Mouse (Mus musculus): Measurements from ENCODE around the gene Mrpl51. TPM values are rescaled to one million over a fixed set of nuclear protein-coding genes. Genes with fewer than 3 reads are reported as not detected.
A peak's percentile ranks its signal among the peaks of the same experiment; 100 is the strongest.

The Mrpl51 gene
- polyA plus RNA-seq, 1 experiment from 2014 or later: 151 TPM

DNA sequence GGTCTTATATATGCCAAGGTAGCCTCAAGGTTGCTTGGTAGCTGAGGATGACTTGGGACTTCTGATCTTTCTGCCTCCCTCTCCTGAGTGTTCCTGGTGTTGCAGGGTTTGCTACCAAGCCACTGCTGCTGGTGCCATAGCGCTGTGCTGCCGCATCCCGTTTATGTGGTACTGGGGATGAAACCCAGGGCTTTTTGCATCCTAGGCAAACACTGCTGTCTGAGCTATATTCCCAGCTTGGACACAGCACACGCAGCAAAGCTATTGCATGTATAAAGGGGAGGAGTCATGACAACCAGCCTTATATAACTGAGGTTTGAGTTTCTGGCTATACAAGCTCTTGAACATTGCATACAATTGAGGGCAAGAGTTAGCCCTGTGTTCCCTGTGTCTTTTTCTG, 45.8 kb downstream of the Mrpl51 start:
- TF ChIP-seq EP300 (IDR thresholded peaks at IDR 0.05) (no peak), CTCF (IDR thresholded peaks at IDR 0.05) (no peak)

DNA sequence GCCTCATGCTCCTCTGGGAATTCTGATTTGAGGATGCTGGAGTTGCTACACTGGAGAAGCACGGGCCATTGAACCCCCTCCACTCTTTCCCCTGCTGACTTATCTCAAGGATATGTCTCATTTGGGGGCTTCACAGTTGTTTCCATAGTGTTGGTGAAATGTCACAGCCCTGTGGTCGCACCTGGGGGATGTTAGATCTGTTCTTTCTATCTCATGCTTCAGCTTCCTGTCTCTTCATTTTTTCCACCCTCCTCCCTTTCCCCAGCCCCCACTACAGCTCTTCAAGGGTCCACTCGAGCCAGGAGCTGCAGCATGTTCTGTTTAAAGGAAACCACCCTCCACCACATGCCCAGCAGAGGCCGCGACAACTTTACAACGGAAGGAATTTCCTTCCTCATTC, 46.8 kb downstream of the Mrpl51 start:
- TF ChIP-seq CTCF (IDR thresholded peaks at IDR 0.05) (no peak), EP300 (IDR thresholded peaks at IDR 0.05) (no peak)
- H3K27me3 ChIP-seq (replicated peaks; ENCODE audit: insufficient read depth, low read length): no peaks in the 10 kb centered on the region
- H3K4me2 ChIP-seq (replicated peaks; ENCODE audit: low read depth, low read length): no peak overlapping the region
- no peak for ATAC-seq
- no peak overlapping the region for H3K4me3 ChIP-seq (ENCODE audit: low read depth, low read length)
- DNase-seq (ENCODE audit: low spot score): peak; percentile 14
- H3K9ac ChIP-seq (replicated peaks; ENCODE audit: low read depth): no peak overlapping the region
- peaks cover 3% of the 10 kb centered on the region; the same call in 1 of the 2 replicates for H3K4me1 ChIP-seq (ENCODE audit: insufficient read depth, low read depth, low read length)
- H3K36me3 ChIP-seq (ENCODE audit: insufficient read depth, low read length): no peaks in the 10 kb centered on the region
- WGBS: 28% methylated on average over 6 of the region's 6 CpGs
- no peak overlapping the region for H3K27ac ChIP-seq (ENCODE audit: low read length)
- H3K9me3 ChIP-seq (ENCODE audit: low read length): no peaks in the 10 kb centered on the region

More for the DNA sequence above, 45.8 kb downstream of the Mrpl51 start:
- Histone ChIP-seq H3K9me3 (ENCODE audit: low read length) (no peaks in the 10 kb centered on the region), H3K27me3 (replicated peaks; ENCODE audit: insufficient read depth, low read length) (no peaks in the 10 kb centered on the region), H3K9ac (replicated peaks; ENCODE audit: low read depth) (no peak overlapping the region), H3K36me3 (ENCODE audit: insufficient read depth, low read length) (no peaks in the 10 kb centered on the region), H3K4me1 (ENCODE audit: insufficient read depth, low read depth, low read length) (peaks cover 3% of the 10 kb centered on the region; the same call in 1 of the 2 replicates), H3K4me2 (replicated peaks; ENCODE audit: low read depth, low read length) (no peak overlapping the region), H3K4me3 (ENCODE audit: low read depth, low read length) (no peak overlapping the region), H3K27ac (ENCODE audit: low read length) (no peak overlapping the region)
- DNase-seq (ENCODE audit: low spot score) (no peak), ATAC-seq (no peak)
- 80% methylated on average over 4 of the region's 4 CpGs for WGBS

DNA sequence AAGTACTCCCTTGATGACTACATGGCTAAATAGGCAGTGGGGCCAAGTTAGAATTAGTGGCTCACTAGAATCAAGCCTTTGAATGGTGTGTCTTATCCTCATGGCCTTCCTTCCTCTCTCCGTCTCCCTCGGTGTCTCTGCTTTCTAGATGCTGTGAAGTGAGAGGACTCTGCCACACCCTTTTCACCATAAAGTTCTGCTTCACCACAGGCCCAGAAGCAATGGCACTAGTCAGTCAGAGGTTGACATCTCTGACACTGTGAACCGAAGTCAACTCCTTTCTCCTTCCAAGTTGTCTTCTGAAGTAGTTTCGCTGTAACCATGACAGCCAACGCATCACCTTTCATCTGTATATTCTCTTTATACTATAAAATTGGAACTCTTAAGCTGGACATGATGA, 47.9 kb downstream of the Mrpl51 start:
- 89% methylated on average over 5 of the region's 5 CpGs for WGBS
- H3K9me3 ChIP-seq (ENCODE audit: low read length): no peaks in the 10 kb centered on the region

DNA sequence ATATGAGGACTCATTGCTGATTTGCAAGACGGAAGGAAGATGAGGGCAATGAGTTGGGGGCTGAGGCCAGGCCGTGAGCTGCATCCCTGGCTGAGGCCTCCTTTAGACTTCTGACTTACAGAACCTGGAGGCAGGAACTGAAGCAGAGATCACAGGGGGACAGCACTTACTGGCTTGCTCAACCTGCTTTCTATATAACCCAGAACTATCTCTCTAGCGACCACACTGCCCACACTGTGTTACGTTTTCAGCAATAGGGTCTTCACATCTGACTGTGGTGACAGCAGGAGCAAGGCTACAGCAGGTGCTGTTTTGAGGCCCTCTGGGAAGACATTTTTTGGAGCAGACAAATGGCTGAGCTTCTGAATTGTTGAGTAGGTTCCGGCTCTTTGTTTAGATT, 49.0 kb downstream of the Mrpl51 start:
- DNase-seq (ENCODE audit: low spot score): no peak
- no peaks in the 10 kb centered on the region for H3K36me3 ChIP-seq (ENCODE audit: insufficient read depth, low read length)
- H3K4me3 ChIP-seq (ENCODE audit: low read depth, low read length): no peak overlapping the region
- TF ChIP-seq EP300 (IDR thresholded peaks at IDR 0.05) (no peak), CTCF (IDR thresholded peaks at IDR 0.05) (no peak)
- no peak for ATAC-seq
- H3K4me2 ChIP-seq (replicated peaks; ENCODE audit: low read depth, low read length): no peak overlapping the region
- no peaks in the 10 kb centered on the region; the same call in 1 of the 2 replicates for H3K4me1 ChIP-seq (ENCODE audit: insufficient read depth, low read depth, low read length)
- no peak overlapping the region for H3K27ac ChIP-seq (ENCODE audit: low read length)
- no peak overlapping the region for H3K9ac ChIP-seq (replicated peaks; ENCODE audit: low read depth)
- WGBS: 75% methylated on average over 5 of the region's 5 CpGs
- H3K9me3 ChIP-seq (ENCODE audit: low read length): no peaks in the 10 kb centered on the region
- no peaks in the 10 kb centered on the region for H3K27me3 ChIP-seq (replicated peaks; ENCODE audit: insufficient read depth, low read length)

More for the DNA sequence above, 47.9 kb downstream of the Mrpl51 start:
- no peak for TF ChIP-seq CTCF (IDR thresholded peaks at IDR 0.05)
- TF ChIP-seq EP300 (IDR thresholded peaks at IDR 0.05): no peak
- Histone ChIP-seq H3K27ac (ENCODE audit: low read length) (no peak overlapping the region), H3K27me3 (replicated peaks; ENCODE audit: insufficient read depth, low read length) (no peaks in the 10 kb centered on the region), H3K4me3 (ENCODE audit: low read depth, low read length) (no peak overlapping the region), H3K36me3 (ENCODE audit: insufficient read depth, low read length) (no peaks in the 10 kb centered on the region), H3K9ac (replicated peaks; ENCODE audit: low read depth) (no peak overlapping the region), H3K4me2 (replicated peaks; ENCODE audit: low read depth, low read length) (no peak overlapping the region), H3K4me1 (ENCODE audit: insufficient read depth, low read depth, low read length) (no peaks in the 10 kb centered on the region; the same call in 1 of the 2 replicates)
- ATAC-seq (no peak), DNase-seq (ENCODE audit: low spot score) (no peak)

DNA sequence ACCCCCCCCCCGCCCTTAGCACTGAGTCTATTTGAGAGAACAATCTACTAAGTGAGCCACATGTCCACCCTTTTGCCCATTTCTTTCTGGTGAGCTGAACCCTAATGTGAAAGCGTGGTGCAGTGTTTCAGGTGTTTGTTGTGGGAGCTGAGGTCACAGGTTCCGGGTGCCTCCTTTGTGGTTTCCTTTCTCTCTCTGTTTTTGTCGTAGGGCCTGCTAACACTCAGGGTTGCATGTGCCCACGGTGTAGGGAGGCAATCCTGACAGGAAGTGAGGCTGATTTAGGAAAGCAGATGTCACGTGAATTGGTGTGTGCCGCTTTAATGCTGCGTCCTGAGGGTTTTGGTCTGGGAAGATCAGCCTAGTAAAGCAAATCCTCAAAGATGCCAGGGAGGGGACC, 50.0 kb downstream of the Mrpl51 start:
- no peaks in the 10 kb centered on the region for H3K27me3 ChIP-seq (replicated peaks; ENCODE audit: insufficient read depth, low read length)
- TF ChIP-seq CTCF (IDR thresholded peaks at IDR 0.05) (no peak), EP300 (IDR thresholded peaks at IDR 0.05) (no peak)
- no peak overlapping the region for H3K27ac ChIP-seq (ENCODE audit: low read length)
- H3K9ac ChIP-seq (replicated peaks; ENCODE audit: low read depth): no peak overlapping the region
- 74% methylated on average over 8 of the region's 8 CpGs for WGBS
- no peak overlapping the region for H3K4me3 ChIP-seq (ENCODE audit: low read depth, low read length)
- H3K4me1 ChIP-seq (ENCODE audit: insufficient read depth, low read depth, low read length): no peaks in the 10 kb centered on the region; the same call in 1 of the 2 replicates
- H3K4me2 ChIP-seq (replicated peaks; ENCODE audit: low read depth, low read length): no peak overlapping the region
- H3K9me3 ChIP-seq (ENCODE audit: low read length): no peaks in the 10 kb centered on the region
- ATAC-seq: no peak
- H3K36me3 ChIP-seq (ENCODE audit: insufficient read depth, low read length): no peaks in the 10 kb centered on the region
- no peak for DNase-seq (ENCODE audit: low spot score)

DNA sequence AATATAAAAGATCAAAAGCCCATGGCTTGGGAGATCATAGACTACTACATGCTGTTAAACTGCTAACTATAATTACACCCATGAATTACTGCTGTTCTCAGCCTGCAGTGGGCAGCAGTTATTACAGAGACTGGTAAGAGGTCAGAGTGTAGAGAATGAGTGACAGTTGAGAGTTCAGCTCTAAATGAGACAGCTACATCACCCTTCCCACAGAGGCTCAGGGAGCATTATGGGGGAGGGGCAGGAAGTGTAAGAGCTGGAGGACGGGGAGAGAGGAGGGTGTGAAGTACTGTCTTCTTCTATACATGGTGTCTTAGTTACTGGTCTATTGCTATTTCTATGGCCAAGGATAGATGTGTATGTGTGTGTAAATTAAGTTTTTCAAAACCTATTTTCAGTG, 53.0 kb downstream of the Mrpl51 start:
- TF ChIP-seq EP300 (IDR thresholded peaks at IDR 0.05) (no peak), CTCF (IDR thresholded peaks at IDR 0.05) (no peak)
- no peak for DNase-seq (ENCODE audit: low spot score)
- Histone ChIP-seq H3K4me1 (ENCODE audit: insufficient read depth, low read depth, low read length) (no peaks in the 10 kb centered on the region), H3K27ac (ENCODE audit: low read length) (no peak overlapping the region), H3K27me3 (replicated peaks; ENCODE audit: insufficient read depth, low read length) (no peaks in the 10 kb centered on the region), H3K4me3 (ENCODE audit: low read depth, low read length) (no peak overlapping the region), H3K9ac (replicated peaks; ENCODE audit: low read depth) (no peak overlapping the region), H3K4me2 (replicated peaks; ENCODE audit: low read depth, low read length) (no peak overlapping the region), H3K9me3 (ENCODE audit: low read length) (no peaks in the 10 kb centered on the region), H3K36me3 (ENCODE audit: insufficient read depth, low read length) (no peaks in the 10 kb centered on the region)
- ATAC-seq: no peak
- 6% methylated on average over 1 of the region's 1 CpGs for WGBS

Small RNA genes within 50 kb of the gene (microRNA-seq; reads per million reads assigned to microRNA genes)
- not detected for gene Mir3098
- gene Mir8113: not detected

Other genes starting within 250 kb of the Mrpl51 start
- 112 and 118 TPM in 2 replicates for gene Cops7a, start 226.3 kb upstream of the Mrpl51 start, polyA plus RNA-seq (2015; fragmentation: Nextera tagmentation; extraction: Ambion mirVana)
- gene Pianp, start 195.1 kb upstream of the Mrpl51 start, polyA plus RNA-seq (2015; fragmentation: Nextera tagmentation; extraction: Ambion mirVana): 0.29 and 0.35 TPM in 2 replicates
- gene Zfp384, start 182.7 kb upstream of the Mrpl51 start, polyA plus RNA-seq (2015; fragmentation: Nextera tagmentation; extraction: Ambion mirVana): 8.6 and 9.9 TPM in 2 replicates
- gene Ing4, start 152.0 kb upstream of the Mrpl51 start, polyA plus RNA-seq (2015; fragmentation: Nextera tagmentation; extraction: Ambion mirVana): 100 and 104 TPM in 2 replicates
- gene Acrbp, start 142.1 kb upstream of the Mrpl51 start, polyA plus RNA-seq (2015; fragmentation: Nextera tagmentation; extraction: Ambion mirVana): 4.1 and 4.4 TPM in 2 replicates
- gene Lpar5, start 123.9 kb upstream of the Mrpl51 start, polyA plus RNA-seq (2015; fragmentation: Nextera tagmentation; extraction: Ambion mirVana): 0.19 and 0.44 TPM in 2 replicates
- 53.5 and 59.8 TPM in 2 replicates for gene Chd4, start 95.8 kb upstream of the Mrpl51 start, polyA plus RNA-seq (2015; fragmentation: Nextera tagmentation; extraction: Ambion mirVana)
- 16.9 and 17.7 TPM in 2 replicates for gene Nop2, start 59.9 kb upstream of the Mrpl51 start, polyA plus RNA-seq (2015; fragmentation: Nextera tagmentation; extraction: Ambion mirVana)
- 7.1 and 8.3 TPM in 2 replicates for gene Iffo1, start 46.6 kb upstream of the Mrpl51 start, polyA plus RNA-seq (2015; fragmentation: Nextera tagmentation; extraction: Ambion mirVana)
- 381 and 429 TPM in 2 replicates for gene Gapdh, start 25.3 kb upstream of the Mrpl51 start, polyA plus RNA-seq (2015; fragmentation: Nextera tagmentation; extraction: Ambion mirVana)
- 5.9 and 7.9 TPM in 2 replicates for gene Ncapd2, start 100 bp upstream of the Mrpl51 start, polyA plus RNA-seq (2015; fragmentation: Nextera tagmentation; extraction: Ambion mirVana)
- gene Vamp1, start 23.8 kb downstream of the Mrpl51 start, polyA plus RNA-seq (2015; fragmentation: Nextera tagmentation; extraction: Ambion mirVana): 3.0 and 3.5 TPM in 2 replicates
- gene Tapbpl, start 40.1 kb downstream of the Mrpl51 start, polyA plus RNA-seq (2015; fragmentation: Nextera tagmentation; extraction: Ambion mirVana): 14.2 and 16.9 TPM in 2 replicates
- 2.4 and 3.0 TPM in 2 replicates for gene Cd27, start 45.2 kb downstream of the Mrpl51 start, polyA plus RNA-seq (2015; fragmentation: Nextera tagmentation; extraction: Ambion mirVana)
- not detected in 2 replicates for gene Tuba3a, start 94.2 kb downstream of the Mrpl51 start, polyA plus RNA-seq (2015; fragmentation: Nextera tagmentation; extraction: Ambion mirVana)
- gene Ltbr, start 122.1 kb downstream of the Mrpl51 start, polyA plus RNA-seq (2015; fragmentation: Nextera tagmentation; extraction: Ambion mirVana): 96.7 and 100 TPM in 2 replicates
- gene Scnn1a, start 128.9 kb downstream of the Mrpl51 start, polyA plus RNA-seq (2015; fragmentation: Nextera tagmentation; extraction: Ambion mirVana): 106 and 123 TPM in 2 replicates
- gene Tnfrsf1a, start 157.6 kb downstream of the Mrpl51 start, polyA plus RNA-seq (2015; fragmentation: Nextera tagmentation; extraction: Ambion mirVana): 107 and 108 TPM in 2 replicates
- 0.50 and 0.82 TPM in 2 replicates for gene Plekhg6, start 189.0 kb downstream of the Mrpl51 start, polyA plus RNA-seq (2015; fragmentation: Nextera tagmentation; extraction: Ambion mirVana)